Mouse (Mus musculus): ENCODE results near the gene Ctsll3. TPM values are rescaled to one million over a fixed set of nuclear protein-coding genes. Genes with fewer than 3 reads are reported as not detected.

Ctsll3 gene
- not detected in 2 replicates for polyA plus RNA-seq (2016; fragmentation: Nextera tagmentation; extraction: Ambion mirVana)

DNA sequence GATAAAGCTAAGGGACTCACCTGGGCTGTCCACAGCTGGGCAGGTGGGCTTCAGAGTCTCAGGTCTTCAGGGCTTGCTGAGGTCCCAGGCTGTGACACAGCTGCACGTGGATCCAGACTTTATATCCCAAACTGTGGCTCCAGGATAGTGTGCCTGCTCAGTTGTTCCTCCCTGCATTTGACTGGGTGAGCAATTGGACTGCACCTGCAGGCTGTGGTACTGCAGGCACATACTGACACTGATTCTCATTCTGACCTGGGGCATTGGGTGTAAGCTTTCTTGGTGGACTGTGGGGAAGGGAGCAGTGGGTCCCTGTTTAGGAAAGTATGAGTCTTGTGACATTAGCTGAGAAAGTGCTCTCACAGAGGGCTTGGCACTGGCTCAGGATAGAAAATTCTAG lies at the start of gene Ctsll3:
Gene Ctsll3, minus strand, starts transcription at position 101 of the 400 bp plus-strand sequence.
- Histone ChIP-seq H3K9me3 (replicated peaks) (no peaks in the 10 kb centered on the region), H3K4me2 (replicated peaks) (no peak within 1 kb of the TSS), H3K27me3 (no peaks in the 10 kb centered on the region), H3K4me3 (no peak within 1 kb of the TSS), H3K36me3 (no peaks in the 10 kb centered on the region), H3K27ac (no peak within 1 kb of the TSS), H3K9ac (no peak within 1 kb of the TSS), H3K4me1 (no peaks in the 10 kb centered on the region)
- 68% methylated on average over 1 of the region's 1 CpGs for WGBS
- ATAC-seq (ENCODE audit: low FRiP score): no peak

GRCm38 (mm10) chr13:60848241-60849120 lies 45.8 kb upstream of the Ctsll3 start:
- no peak overlapping the region for H3K9ac ChIP-seq
- H3K4me1 ChIP-seq: no peaks in the 10 kb centered on the region
- H3K36me3 ChIP-seq: no peaks in the 10 kb centered on the region
- H3K9me3 ChIP-seq (replicated peaks): no peaks in the 10 kb centered on the region
- no peak overlapping the region for H3K4me2 ChIP-seq (replicated peaks)
- 89% methylated on average over 4 of the region's 4 CpGs for WGBS
- H3K27ac ChIP-seq: no peak overlapping the region
- no peak overlapping the region for H3K4me3 ChIP-seq
- no peaks in the 10 kb centered on the region for H3K27me3 ChIP-seq
- ATAC-seq (ENCODE audit: low FRiP score): no peak

DNA sequence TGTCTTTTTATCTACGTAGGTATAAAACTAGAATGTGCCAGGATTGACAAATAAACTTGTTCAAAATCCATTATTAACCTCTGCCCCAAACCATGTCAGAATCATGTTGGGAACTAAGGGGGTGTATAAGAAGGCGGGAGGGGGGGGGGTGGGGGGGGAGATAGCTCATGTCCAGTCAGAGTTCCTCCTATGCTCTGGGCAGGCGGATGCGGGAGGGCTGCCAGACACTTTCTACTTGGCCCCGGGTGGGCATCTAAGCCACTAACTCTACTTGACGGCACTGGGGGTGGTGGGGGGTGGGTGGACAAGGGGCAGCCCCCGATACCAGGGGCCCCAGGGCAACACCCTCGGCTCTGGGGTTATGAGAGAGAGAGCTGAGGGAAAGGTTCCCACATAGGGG lies 40.5 kb upstream of the Ctsll3 start:
- no peak for ATAC-seq (ENCODE audit: low FRiP score)
- 93% methylated on average over 8 of the region's 8 CpGs for WGBS

GRCm38 (mm10) chr13:60842703-60843102 lies 40.1 kb upstream of the Ctsll3 start:
- H3K4me2 ChIP-seq (replicated peaks): no peak overlapping the region
- 82% methylated on average over 6 of the region's 6 CpGs for WGBS
- no peaks in the 10 kb centered on the region for H3K9me3 ChIP-seq (replicated peaks)
- H3K36me3 ChIP-seq: no peaks in the 10 kb centered on the region
- H3K4me3 ChIP-seq: no peak overlapping the region
- H3K27ac ChIP-seq: no peak overlapping the region
- no peak overlapping the region for H3K9ac ChIP-seq
- H3K27me3 ChIP-seq: no peaks in the 10 kb centered on the region
- no peaks in the 10 kb centered on the region for H3K4me1 ChIP-seq
- no peak for ATAC-seq (ENCODE audit: low FRiP score)

More for the DNA sequence above, 40.5 kb upstream of the Ctsll3 start:
- Histone ChIP-seq H3K4me1 (no peaks in the 10 kb centered on the region), H3K9me3 (replicated peaks) (no peaks in the 10 kb centered on the region), H3K4me3 (no peak overlapping the region), H3K27ac (no peak overlapping the region), H3K36me3 (no peaks in the 10 kb centered on the region), H3K4me2 (replicated peaks) (no peak overlapping the region), H3K27me3 (no peaks in the 10 kb centered on the region), H3K9ac (no peak overlapping the region)

DNA sequence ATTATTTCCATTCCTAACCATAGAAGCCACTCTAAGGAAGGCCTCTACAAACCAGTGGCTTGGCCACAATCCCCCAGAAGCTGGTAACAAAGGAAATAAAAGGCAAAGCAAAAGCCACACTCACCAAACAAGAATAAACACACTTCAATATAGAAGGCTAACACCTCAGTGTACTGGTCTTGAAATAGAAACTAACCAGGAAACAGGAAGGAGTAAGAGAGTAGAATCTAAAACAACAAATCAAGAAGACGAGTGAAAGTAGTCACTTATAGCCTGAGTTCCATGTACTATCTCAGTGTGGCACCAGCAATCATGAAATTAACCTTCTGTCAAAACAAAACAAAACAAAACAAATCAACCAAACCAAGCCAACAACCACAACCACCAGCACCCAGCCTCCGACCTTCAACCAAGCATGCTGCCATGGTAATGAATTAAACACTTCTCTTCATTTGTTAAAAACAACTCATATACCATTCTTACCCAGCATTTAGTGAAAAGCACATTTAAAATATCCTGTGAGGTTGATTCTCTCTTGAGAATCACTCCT lies 36.8 kb upstream of the Ctsll3 start:
- Histone ChIP-seq H3K4me1 (no peaks in the 10 kb centered on the region), H3K36me3 (no peaks in the 10 kb centered on the region), H3K4me2 (replicated peaks) (no peak overlapping the region), H3K27me3 (no peaks in the 10 kb centered on the region), H3K4me3 (no peak overlapping the region), H3K27ac (no peak overlapping the region), H3K9ac (no peak overlapping the region), H3K9me3 (replicated peaks) (no peaks in the 10 kb centered on the region)
- WGBS: 78% methylated on average over 2 of the region's 2 CpGs
- ATAC-seq (ENCODE audit: low FRiP score): no peak

DNA sequence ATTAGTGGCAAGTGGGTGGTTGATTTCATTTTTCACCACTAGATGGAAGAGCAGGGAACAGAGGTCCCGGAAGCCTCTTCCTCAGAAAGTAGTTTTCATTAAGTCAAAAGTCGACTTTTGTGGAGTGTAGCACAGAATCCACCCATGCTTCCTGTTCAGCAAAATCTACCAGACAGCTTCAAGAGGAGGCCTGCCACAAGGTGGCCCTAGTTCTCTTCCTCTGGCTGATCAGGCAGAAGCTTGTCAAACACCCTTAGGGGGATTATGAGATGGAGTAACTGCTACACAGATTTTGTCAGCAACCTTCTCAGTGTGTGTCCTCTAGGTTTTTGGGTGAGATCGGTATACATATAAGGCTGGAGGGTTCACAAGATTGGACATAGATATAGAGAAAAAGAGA lies 23.4 kb upstream of the Ctsll3 start:
- Histone ChIP-seq H3K27ac (no peak overlapping the region), H3K36me3 (no peaks in the 10 kb centered on the region), H3K9ac (no peak overlapping the region), H3K9me3 (replicated peaks) (no peaks in the 10 kb centered on the region), H3K4me1 (no peaks in the 10 kb centered on the region), H3K27me3 (no peaks in the 10 kb centered on the region), H3K4me3 (no peak overlapping the region), H3K4me2 (replicated peaks) (no peak overlapping the region)
- no peak for ATAC-seq (ENCODE audit: low FRiP score)
- 63% methylated on average over 3 of the region's 3 CpGs for WGBS

DNA sequence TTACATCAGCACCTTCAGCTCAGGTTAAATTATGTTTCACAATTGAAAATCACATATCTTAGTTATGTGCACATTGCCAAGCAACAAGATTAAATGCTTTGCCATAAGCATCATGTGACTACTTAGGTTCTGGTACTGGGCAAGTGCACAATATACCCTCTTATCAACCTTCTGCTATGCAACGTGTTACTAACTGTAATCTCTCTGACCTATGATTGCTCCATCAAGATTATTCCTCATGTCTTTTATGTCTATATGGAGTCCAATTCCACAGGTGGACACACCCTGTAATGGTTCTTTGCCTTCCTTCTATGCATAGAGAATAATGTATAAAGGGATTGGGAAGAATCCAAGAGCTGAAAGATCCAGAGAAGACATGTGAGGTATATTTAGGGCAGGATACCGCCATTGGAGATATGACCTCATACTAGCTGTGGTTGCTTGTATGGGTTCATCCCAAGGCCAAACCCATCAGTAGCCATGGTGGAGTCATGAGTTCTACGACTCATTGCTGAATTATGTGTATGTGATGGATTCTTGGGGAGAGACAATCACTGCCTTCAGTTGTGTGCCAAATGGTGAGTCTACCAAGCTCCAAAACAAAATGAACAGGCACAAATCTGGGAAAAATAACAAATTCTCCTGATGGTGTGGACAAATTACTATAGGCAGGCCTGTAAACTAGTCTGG lies 18.0 kb upstream of the Ctsll3 start:
- Histone ChIP-seq H3K4me3 (no peak overlapping the region), H3K4me2 (replicated peaks) (no peak overlapping the region), H3K4me1 (no peaks in the 10 kb centered on the region), H3K9ac (no peak overlapping the region), H3K27ac (no peak overlapping the region), H3K36me3 (no peaks in the 10 kb centered on the region), H3K27me3 (no peaks in the 10 kb centered on the region), H3K9me3 (replicated peaks) (no peaks in the 10 kb centered on the region)
- WGBS: 77% methylated on average over 3 of the region's 3 CpGs
- ATAC-seq (ENCODE audit: low FRiP score): no peak

- 11% methylated on average over 7 of the region's 7 CpGs for WGBS
- H3K9ac ChIP-seq: no peak overlapping the region
- H3K4me1 ChIP-seq: no peaks in the 10 kb centered on the region
- no peak overlapping the region for H3K27ac ChIP-seq
- no peaks in the 10 kb centered on the region for H3K27me3 ChIP-seq
- H3K9me3 ChIP-seq (replicated peaks): no peaks in the 10 kb centered on the region
- H3K36me3 ChIP-seq: no peaks in the 10 kb centered on the region
- no peak for ATAC-seq (ENCODE audit: low FRiP score)
- H3K4me3 ChIP-seq: no peak overlapping the region
- H3K4me2 ChIP-seq (replicated peaks): no peak overlapping the region
Observed at GRCm38 (mm10) chr13:60819469-60819868, 16.8 kb upstream of the Ctsll3 start.

DNA sequence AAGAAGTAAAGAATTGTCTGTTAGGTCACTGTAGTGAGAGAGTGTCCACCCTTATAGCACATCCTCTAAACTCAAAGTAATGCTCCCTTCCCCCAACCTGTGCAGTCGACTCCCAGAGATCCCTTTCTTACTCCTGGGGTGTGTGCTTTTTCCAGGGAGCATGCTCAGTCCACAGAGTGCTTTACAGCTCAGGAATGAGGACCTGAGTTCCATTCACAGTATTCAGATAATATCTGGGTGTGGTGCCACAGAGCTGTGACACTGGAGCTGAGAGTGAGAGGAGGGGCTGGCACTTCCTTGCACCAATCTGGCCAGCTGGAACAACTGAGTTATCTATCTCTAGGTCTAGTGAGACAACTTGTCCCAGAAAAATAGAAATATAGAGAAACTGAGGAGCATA lies 11.1 kb upstream of the Ctsll3 start:
- no peak for ATAC-seq (ENCODE audit: low FRiP score)
- WGBS: 48% methylated on average over 1 of the region's 1 CpGs
- Histone ChIP-seq H3K9ac (no peak overlapping the region), H3K4me3 (no peak overlapping the region), H3K27ac (no peak overlapping the region), H3K4me2 (replicated peaks) (no peak overlapping the region), H3K27me3 (no peaks in the 10 kb centered on the region), H3K4me1 (no peaks in the 10 kb centered on the region), H3K9me3 (replicated peaks) (no peaks in the 10 kb centered on the region), H3K36me3 (no peaks in the 10 kb centered on the region)

DNA sequence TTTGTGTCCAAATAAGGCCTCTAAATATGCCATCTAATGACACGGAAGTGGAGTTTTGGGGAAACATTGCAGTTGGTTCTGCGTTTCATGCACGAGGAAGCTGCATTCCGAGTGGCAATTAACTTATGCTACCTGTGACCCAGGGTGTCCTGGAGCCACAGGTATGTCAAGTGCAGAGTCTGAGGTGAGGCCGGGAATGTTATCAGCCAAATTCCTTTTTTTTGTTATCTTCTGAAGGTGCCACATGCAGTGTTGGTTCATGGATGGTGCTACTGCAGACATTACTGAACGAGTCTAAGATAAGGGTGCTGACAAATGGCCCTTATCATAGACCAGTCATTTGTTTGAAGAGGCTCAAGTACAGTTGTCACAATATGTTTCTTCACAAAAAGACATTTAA lies 10.1 kb upstream of the Ctsll3 start:
- no peaks in the 10 kb centered on the region for H3K4me1 ChIP-seq
- H3K4me3 ChIP-seq: no peak overlapping the region
- H3K9me3 ChIP-seq (replicated peaks): no peaks in the 10 kb centered on the region
- no peak for ATAC-seq (ENCODE audit: low FRiP score)
- H3K36me3 ChIP-seq: no peaks in the 10 kb centered on the region
- no peak overlapping the region for H3K9ac ChIP-seq
- H3K4me2 ChIP-seq (replicated peaks): no peak overlapping the region
- H3K27ac ChIP-seq: no peak overlapping the region
- 88% methylated on average over 6 of the region's 6 CpGs for WGBS
- no peaks in the 10 kb centered on the region for H3K27me3 ChIP-seq

GRCm38 (mm10) chr13:60809690-60810089 lies 7.0 kb upstream of the Ctsll3 start:
- Histone ChIP-seq H3K4me1 (no peaks in the 10 kb centered on the region), H3K36me3 (no peaks in the 10 kb centered on the region), H3K9ac (no peak overlapping the region), H3K27ac (no peak overlapping the region), H3K27me3 (no peaks in the 10 kb centered on the region), H3K4me3 (no peak overlapping the region), H3K9me3 (replicated peaks) (no peaks in the 10 kb centered on the region), H3K4me2 (replicated peaks) (no peak overlapping the region)
- WGBS: 82% methylated on average over 2 of the region's 2 CpGs
- no peak for ATAC-seq (ENCODE audit: low FRiP score)

GRCm38 (mm10) chr13:60789466-60789865 lies 13.2 kb downstream of the Ctsll3 start:
- no peaks in the 10 kb centered on the region for H3K27me3 ChIP-seq
- WGBS: 94% methylated on average over 1 of the region's 1 CpGs
- no peaks in the 10 kb centered on the region for H3K4me1 ChIP-seq
- H3K4me2 ChIP-seq (replicated peaks): no peak overlapping the region
- no peaks in the 10 kb centered on the region for H3K36me3 ChIP-seq
- H3K9ac ChIP-seq: no peak overlapping the region
- ATAC-seq (ENCODE audit: low FRiP score): no peak
- H3K4me3 ChIP-seq: no peak overlapping the region
- no peak overlapping the region for H3K27ac ChIP-seq
- H3K9me3 ChIP-seq (replicated peaks): no peaks in the 10 kb centered on the region
